Mouse (Mus musculus) hindbrain, postnatal 0 days (tissue): Measurements from ENCODE around the gene Eif3m. TPM values are rescaled to one million over a fixed set of nuclear protein-coding genes. Genes with fewer than 3 reads are reported as not detected.
A peak's percentile ranks its signal among the peaks of the same experiment; 100 is the strongest.

Experiments used
- ATAC-seq: fragments of 200-750 bp; cut with Nextera tagmentation; 2 replicates; pipeline ENCODE4 v1.8.0; 2017; ENCODE audit warnings: mild to moderate bottlenecking, moderate TSS enrichment, moderate library complexity
- DNase-seq: peaks from one replicate; pipeline ENCODE4 v3.0.0-alpha.2; 2015; ENCODE audit warnings: low spot score
- H3K27ac ChIP-seq: fragments of 300-500 bp; sonication (generic); 2 replicates; pipeline ENCODE4 v1.5.1; 2014; ENCODE audit warnings: mild to moderate bottlenecking
- H3K27me3 ChIP-seq: fragments of 300-500 bp; sonication (generic); 2 replicates; pipeline ENCODE4 v1.6.1; 2014; ENCODE audit warnings: low read length, mixed read lengths; ENCODE audit not compliant: insufficient read depth
- H3K36me3 ChIP-seq: fragments of 300-500 bp; sonication (generic); 2 replicates; pipeline ENCODE4 v1.6.1; 2014; ENCODE audit warnings: low read length, mixed read lengths; ENCODE audit not compliant: insufficient read depth
- H3K4me1 ChIP-seq: fragments of 300-500 bp; sonication (generic); 2 replicates; pipeline ENCODE4 v1.6.1; 2014; ENCODE audit warnings: antibody characterized with exemption, low read length, mixed read lengths; ENCODE audit not compliant: insufficient read depth
- H3K4me2 ChIP-seq: fragments of 300-500 bp; sonication (generic); 2 replicates; pipeline ENCODE4 v1.6.1; 2014; ENCODE audit warnings: low read depth, mild to moderate bottlenecking, low read length, moderate library complexity, mixed read lengths
- H3K4me3 ChIP-seq: fragments of 300-500 bp; sonication (generic); 2 replicates; pipeline ENCODE4 v1.5.1; 2014; ENCODE audit warnings: low read length
- H3K9ac ChIP-seq: fragments of 300-500 bp; sonication (generic); replicated peaks from 2 replicates; pipeline ENCODE4 v1.6.1; 2014; ENCODE audit warnings: mild to moderate bottlenecking, low read length, moderate library complexity, mixed read lengths
- H3K9me3 ChIP-seq: fragments of 300-500 bp; sonication (generic); 2 replicates; pipeline ENCODE4 v1.6.1; 2016; ENCODE audit warnings: low read length, mixed read lengths
- CTCF ChIP-seq: IDR thresholded peaks from 2 replicates; pipeline ENCODE4 v1.5.1; 2016; ENCODE audit warnings: antibody characterized with exemption, control low read depth, low read depth
- WGBS: fragments of 180-500 bp; shearing (Covaris S2); extraction: QIAGEN DNeasy Blood & Tissue Kit; methylation state at CpG from one replicate; pipeline ENCODE4 v1.1.7; 2014; 5-methylcytosine and 5-hydroxymethylcytosine counted together
- polyA plus RNA-seq: library from polyadenylated mRNA; unstranded; fragments of >200 nt; fragmentation: Nextera tagmentation; extraction: Ambion mirVana; gene quantifications from 2 replicates; pipeline ENCODE4 v1.2.1, GENCODE M21; 2015
- total RNA-seq: library from RNA; depleted of rRNA; stranded (reverse); fragments of >200 nt; gene quantifications from 2 replicates; pipeline ENCODE4 v1.2.3, GENCODE M21; 2014

Gene Eif3m
- total and polyA plus RNA-seq, 2 experiments from 2014 or later = 85.8 to 187 TPM

DNA sequence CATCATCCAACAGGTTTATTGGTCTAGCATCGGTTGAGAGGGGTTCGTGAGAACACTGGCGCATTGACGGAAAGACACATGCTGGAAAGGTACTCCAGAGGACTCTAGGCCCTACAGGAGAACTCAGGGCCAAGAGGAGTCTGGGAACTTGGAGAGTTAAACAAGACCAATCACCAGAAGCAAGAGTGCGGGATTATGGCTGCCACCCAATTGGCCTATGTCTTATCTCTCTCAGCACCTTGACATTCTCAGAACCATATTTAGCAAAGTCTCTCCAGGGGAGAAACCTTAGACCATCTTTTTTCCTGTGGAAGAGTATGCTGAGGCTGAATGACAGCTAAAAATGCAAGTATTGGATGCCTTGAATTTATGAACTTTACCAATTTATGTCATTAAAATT lies 22.0 kb upstream of the Eif3m start:
- Histone ChIP-seq H3K27ac (no peak overlapping the region), H3K9me3 (no peaks in the 10 kb centered on the region), H3K36me3 (no peaks in the 10 kb centered on the region), H3K4me2 (no peak overlapping the region), H3K9ac (no peak overlapping the region), H3K27me3 (no peaks in the 10 kb centered on the region), H3K4me3 (no peak overlapping the region), H3K4me1 (no peaks in the 10 kb centered on the region)
- TF ChIP-seq CTCF = no peak
- WGBS = 90% methylated on average over 5 of the region's 5 CpGs
- ATAC-seq (no peak), DNase-seq (no peak)

GRCm38 (mm10) chr2:105037956-105038569 lies 21.2 kb upstream of the Eif3m start:
- Histone ChIP-seq H3K27ac (no peak overlapping the region), H3K4me1 (no peaks in the 10 kb centered on the region), H3K9me3 (no peaks in the 10 kb centered on the region), H3K36me3 (no peaks in the 10 kb centered on the region), H3K27me3 (no peaks in the 10 kb centered on the region), H3K4me2 (no peak overlapping the region), H3K9ac (no peak overlapping the region), H3K4me3 (no peak overlapping the region)
- DNase-seq (no peak), ATAC-seq (no peak)
- 83% methylated on average over 7 of the region's 7 CpGs for WGBS
- TF ChIP-seq CTCF = no peak

GRCm38 (mm10) chr2:105036401-105037070 lies 19.7 kb upstream of the Eif3m start:
- WGBS = 68% methylated on average over 11 of the region's 11 CpGs
- no peak for TF ChIP-seq CTCF
- Histone ChIP-seq H3K9me3 (no peaks in the 10 kb centered on the region), H3K9ac (no peak overlapping the region), H3K36me3 (no peaks in the 10 kb centered on the region), H3K27ac (no peak overlapping the region), H3K4me1 (no peaks in the 10 kb centered on the region), H3K4me3 (no peak overlapping the region), H3K4me2 (no peak overlapping the region), H3K27me3 (no peaks in the 10 kb centered on the region)
- no peak for DNase-seq
- no peak; the same call in 1 of the 2 replicates for ATAC-seq

GRCm38 (mm10) chr2:105035985-105036384 lies 19.1 kb upstream of the Eif3m start:
- Histone ChIP-seq H3K4me3 (no peak overlapping the region), H3K9me3 (no peaks in the 10 kb centered on the region), H3K36me3 (no peaks in the 10 kb centered on the region), H3K4me2 (no peak overlapping the region), H3K27me3 (no peaks in the 10 kb centered on the region), H3K4me1 (no peaks in the 10 kb centered on the region), H3K27ac (no peak overlapping the region), H3K9ac (no peak overlapping the region)
- DNase-seq (peak; percentile 36), ATAC-seq (peak; percentile 58)
- TF ChIP-seq CTCF = no peak
- 50% methylated on average over 11 of the region's 11 CpGs for WGBS

DNA sequence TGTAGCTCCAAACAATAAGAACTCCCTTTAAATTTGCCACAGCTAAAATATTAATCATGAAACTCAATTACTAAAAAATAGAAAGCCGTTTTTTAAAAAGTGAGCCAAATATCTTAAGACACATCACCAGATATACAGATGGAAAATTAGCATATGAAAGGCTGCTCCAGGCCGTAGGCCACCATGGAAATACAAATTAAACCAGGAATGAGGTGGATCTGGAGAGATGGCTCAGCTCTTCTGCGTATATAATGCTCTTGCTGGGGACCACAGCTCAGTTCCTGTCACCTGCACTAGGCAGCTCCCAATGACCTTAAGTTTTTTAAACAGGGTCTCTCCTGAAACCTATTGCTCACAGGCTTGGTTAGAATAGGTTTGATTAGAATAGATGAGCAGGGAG lies 17.2 kb upstream of the Eif3m start:
- Histone ChIP-seq H3K9me3 (no peaks in the 10 kb centered on the region), H3K4me2 (no peak overlapping the region), H3K27me3 (no peaks in the 10 kb centered on the region), H3K4me1 (no peaks in the 10 kb centered on the region), H3K9ac (no peak overlapping the region), H3K27ac (no peak overlapping the region), H3K36me3 (no peaks in the 10 kb centered on the region), H3K4me3 (no peak overlapping the region)
- no peak for ATAC-seq
- TF ChIP-seq CTCF = no peak
- no peak for DNase-seq
- 46% methylated on average over 3 of the region's 3 CpGs for WGBS

- Histone ChIP-seq H3K36me3 (no peaks in the 10 kb centered on the region), H3K9ac (no peak overlapping the region), H3K4me3 (no peak overlapping the region), H3K4me2 (no peak overlapping the region), H3K27me3 (no peaks in the 10 kb centered on the region), H3K9me3 (no peaks in the 10 kb centered on the region), H3K4me1 (no peaks in the 10 kb centered on the region), H3K27ac (no peak overlapping the region)
- WGBS = 95% methylated on average over 5 of the region's 5 CpGs
- ATAC-seq (no peak), DNase-seq (no peak)
- TF ChIP-seq CTCF = no peak
These were observed 13.6 kb upstream of the Eif3m start for GRCm38 (mm10) chr2:105030505-105030904.

GRCm38 (mm10) chr2:105028806-105029205 lies 11.9 kb upstream of the Eif3m start:
- ATAC-seq = no peak
- Histone ChIP-seq H3K4me3 (no peak overlapping the region), H3K27me3 (no peaks in the 10 kb centered on the region), H3K9ac (no peak overlapping the region), H3K27ac (no peak overlapping the region), H3K4me1 (no peaks in the 10 kb centered on the region), H3K36me3 (no peaks in the 10 kb centered on the region), H3K4me2 (no peak overlapping the region), H3K9me3 (no peaks in the 10 kb centered on the region)
- no peak for TF ChIP-seq CTCF
- peak; percentile 36 for DNase-seq
- WGBS = 61% methylated on average over 5 of the region's 5 CpGs
